Mouse (Mus musculus) ES-Bruce4 (cell line): ENCODE measurements around the gene Arpc1b.

ENCODE experiments used
- CTCF ChIP-seq: IDR thresholded peaks from one replicate; pipeline ENCODE4 v1.8.1; 2011; ENCODE audit warnings: low read depth, low read length
- POLR2A ChIP-seq: IDR thresholded peaks from one replicate; pipeline ENCODE4 v1.8.1; 2011; ENCODE audit warnings: low read length; ENCODE audit not compliant: insufficient read depth

DNA sequence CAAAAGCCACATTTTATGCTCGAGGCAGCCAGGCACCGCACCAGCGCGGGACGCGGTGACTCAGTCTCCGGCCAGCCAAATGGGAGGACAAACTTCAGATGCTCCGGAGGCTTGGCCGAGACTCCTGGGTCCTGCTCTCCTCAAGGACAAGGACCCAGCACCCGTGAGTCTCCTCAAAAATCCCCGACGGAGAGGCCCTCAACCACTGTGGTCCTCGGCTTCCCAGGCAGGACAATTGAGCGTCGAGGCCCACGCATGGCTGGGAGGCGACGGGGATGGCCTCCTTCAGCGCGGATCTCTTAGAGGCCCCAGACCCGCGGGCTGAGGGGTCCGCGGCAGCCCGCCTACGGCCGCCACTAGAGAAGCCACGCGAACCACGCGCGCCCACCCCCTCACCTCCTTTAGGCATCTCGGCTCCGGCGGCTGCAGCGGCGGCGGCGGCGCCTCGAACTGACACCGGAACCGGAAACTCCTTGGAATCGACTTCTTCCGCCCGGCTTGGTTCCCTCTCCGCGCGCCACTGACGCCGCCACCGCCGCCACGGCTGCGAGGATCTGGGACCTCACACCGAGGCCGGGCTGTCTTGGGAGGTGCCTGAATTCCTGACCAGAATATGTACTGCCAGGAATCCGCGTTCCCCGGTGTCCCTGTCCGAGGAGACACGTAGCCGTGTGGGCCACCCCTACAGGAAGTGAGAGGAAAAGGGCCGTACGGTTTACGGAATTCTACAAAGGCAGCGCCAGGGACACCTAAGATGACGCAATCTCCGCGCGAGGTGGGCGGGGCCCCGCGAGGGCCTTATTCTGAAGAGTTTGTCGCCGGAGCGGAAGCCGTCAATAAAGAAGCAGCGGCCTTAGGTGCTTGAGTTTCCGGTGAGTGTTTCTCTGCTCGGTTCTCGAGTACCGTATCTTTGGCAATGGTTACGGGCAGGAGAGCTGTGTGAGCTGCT, 25.8 kb downstream of the Arpc1b start, which contains the start of the genes Pdap1 and Bud31:
- TF ChIP-seq POLR2A (peak; percentile 85), CTCF (no peak)
